Mouse (Mus musculus): ENCODE results near the gene Cby3. TPM values are rescaled to one million over a fixed set of nuclear protein-coding genes. Genes with fewer than 3 reads are reported as not detected.
"Not testable (repeated sequence)": the region's sequence is repeated elsewhere in the genome, so short reads cannot be mapped to it uniquely, and the experiment has no call there.

Cby3 gene
- polyA plus RNA-seq (2016; fragmentation: Nextera tagmentation; extraction: Ambion mirVana), result 0.24 TPM in 1 of 2 replicates, not detected in the other

DNA sequence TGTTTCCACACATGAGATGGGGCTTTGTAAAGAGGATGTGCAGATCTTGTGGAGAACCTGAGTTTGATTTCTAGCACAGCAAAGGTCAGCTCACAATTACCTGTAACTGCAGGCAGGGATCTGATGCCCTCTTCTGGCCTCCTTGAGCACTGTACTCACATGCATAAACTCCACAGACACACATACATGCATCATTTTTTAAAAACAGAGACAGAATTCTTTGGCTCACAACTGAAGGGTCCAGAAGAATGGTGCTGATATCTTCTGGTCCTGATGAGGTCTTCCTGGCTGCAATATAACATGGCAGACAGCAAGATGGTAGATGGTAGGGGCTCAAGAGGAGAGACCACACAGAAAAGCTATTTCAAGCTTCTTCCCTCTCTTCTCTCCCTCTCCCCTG, at the start of gene Cby3:
Gene Cby3 (plus strand): TSS at position 301 of the 400 bp plus-strand sequence.
- Histone ChIP-seq H3K27me3 (ENCODE audit: insufficient read depth, poor library complexity, severe bottlenecking) (peaks cover 18% of the 10 kb centered on the region), H3K4me3 (no peak within 1 kb of the TSS), H3K9me3 (no peaks in the 10 kb centered on the region), H3K4me1 (replicated peaks) (peaks cover 5% of the 10 kb centered on the region), H3K36me3 (no peaks in the 10 kb centered on the region), H3K27ac (no peak within 1 kb of the TSS)
- no peak for DNase-seq (ENCODE audit: low spot score)

DNA sequence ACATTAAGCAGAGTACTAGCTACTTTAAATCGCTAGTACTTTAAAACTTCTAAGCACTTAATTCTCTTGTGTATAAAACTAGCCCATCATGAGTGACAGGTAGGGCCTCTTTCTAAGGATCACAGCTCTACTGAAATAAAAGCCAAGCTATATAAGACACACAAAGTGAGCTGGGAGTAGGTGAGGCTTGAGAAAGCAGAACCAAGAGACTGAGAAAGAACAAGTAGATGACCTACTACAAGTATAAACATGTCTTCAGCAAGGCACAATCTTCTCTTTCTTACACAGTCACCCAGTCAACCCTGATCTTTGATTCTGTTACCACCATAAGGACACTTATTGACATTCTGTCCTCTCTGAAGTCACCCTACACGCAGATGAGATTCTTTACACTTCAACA, 41.5 kb upstream of the Cby3 start:
- 95% methylated on average over 2 of the region's 2 CpGs for WGBS

DNA sequence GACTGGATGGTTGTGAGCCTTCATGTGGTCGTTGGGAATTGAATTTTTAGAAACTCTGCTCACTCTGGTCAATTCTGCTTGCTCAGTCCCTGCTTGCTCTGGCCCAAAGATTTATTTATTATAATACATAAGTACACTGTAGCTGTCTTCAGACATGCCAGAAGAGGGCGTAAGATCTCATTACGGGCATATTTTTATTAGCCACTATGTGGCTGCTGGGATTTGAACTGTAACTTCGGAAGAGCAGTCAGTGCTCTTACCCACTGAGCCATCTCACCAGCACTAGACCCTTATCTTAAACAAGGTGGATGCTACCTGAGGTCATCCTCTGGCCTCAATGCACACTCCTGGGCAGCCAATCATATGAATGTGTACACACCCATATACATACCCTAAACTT, 34.9 kb upstream of the Cby3 start:
- H3K27me3 ChIP-seq (ENCODE audit: insufficient read depth, poor library complexity, severe bottlenecking); H3K27ac ChIP-seq; H3K4me3 ChIP-seq; H3K9me3 ChIP-seq; DNase-seq (ENCODE audit: low spot score): not testable (repeated sequence)
- WGBS, result 86% methylated on average over 4 of the region's 4 CpGs
- Histone ChIP-seq H3K36me3 (peaks cover 50% of the 10 kb centered on the region), H3K4me1 (replicated peaks) (peaks cover 26% of the 10 kb centered on the region)

More for the DNA sequence above, 41.5 kb upstream of the Cby3 start:
- no peaks in the 10 kb centered on the region for H3K9me3 ChIP-seq
- no peak overlapping the region for H3K27ac ChIP-seq
- H3K4me3 ChIP-seq, result no peak overlapping the region
- DNase-seq (ENCODE audit: low spot score), result no peak
- H3K4me1 ChIP-seq (replicated peaks), result no peaks in the 10 kb centered on the region
- H3K36me3 ChIP-seq, result peaks cover 75% of the 10 kb centered on the region
- no peaks in the 10 kb centered on the region for H3K27me3 ChIP-seq (ENCODE audit: insufficient read depth, poor library complexity, severe bottlenecking)

DNA sequence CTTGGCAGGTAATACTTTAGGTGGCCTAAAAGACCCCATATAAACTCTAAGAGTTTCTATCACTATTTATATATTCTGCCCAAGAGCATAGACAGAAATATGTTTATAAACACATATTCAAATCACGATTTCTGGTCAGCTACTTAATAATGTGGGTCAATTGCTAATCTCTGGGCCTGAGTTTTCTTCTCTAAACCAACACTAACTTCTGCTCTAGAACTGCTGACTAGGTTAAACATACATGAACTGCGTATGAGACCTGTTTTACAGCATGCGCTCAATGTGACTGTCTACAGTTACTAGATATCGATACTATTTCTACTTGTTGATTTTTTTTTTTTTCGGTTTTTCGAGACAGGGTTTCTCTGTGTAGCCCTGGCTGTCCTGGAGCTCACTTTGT, 33.0 kb upstream of the Cby3 start:
- H3K36me3 ChIP-seq, result peaks cover 46% of the 10 kb centered on the region
- peaks cover 32% of the 10 kb centered on the region for H3K4me1 ChIP-seq (replicated peaks)
- H3K27me3 ChIP-seq (ENCODE audit: insufficient read depth, poor library complexity, severe bottlenecking), result no peaks in the 10 kb centered on the region
- H3K27ac ChIP-seq, result no peak overlapping the region
- H3K9me3 ChIP-seq, result no peaks in the 10 kb centered on the region
- DNase-seq (ENCODE audit: low spot score), result no peak
- H3K4me3 ChIP-seq, result no peak overlapping the region
- 95% methylated on average over 6 of the region's 6 CpGs for WGBS

DNA sequence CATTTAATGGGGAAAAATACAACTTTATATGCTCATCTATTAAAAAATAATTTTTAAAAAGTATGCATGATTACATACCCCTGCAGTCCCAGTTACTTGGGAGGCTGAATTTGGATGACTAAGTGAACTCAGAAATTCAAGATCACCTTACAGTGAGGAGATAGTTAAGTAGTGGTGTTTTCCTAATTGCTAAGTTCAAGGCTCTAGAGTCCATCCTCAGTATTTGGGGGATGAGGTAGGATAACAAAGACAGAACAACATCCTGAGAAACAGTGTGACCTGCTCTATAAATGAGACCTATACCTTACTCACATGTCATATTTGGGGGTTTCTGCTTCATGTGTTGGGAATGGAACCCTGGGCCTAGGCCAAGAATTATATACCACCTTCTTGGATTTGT, 31.9 kb upstream of the Cby3 start:
- H3K9me3 ChIP-seq, result no peaks in the 10 kb centered on the region
- DNase-seq (ENCODE audit: low spot score), result no peak
- H3K4me1 ChIP-seq (replicated peaks), result peaks cover 38% of the 10 kb centered on the region
- peak overlapping the region; percentile 96; the same call in 1 of the 2 replicates for H3K4me3 ChIP-seq
- peaks cover 35% of the 10 kb centered on the region for H3K36me3 ChIP-seq
- no peaks in the 10 kb centered on the region for H3K27me3 ChIP-seq (ENCODE audit: insufficient read depth, poor library complexity, severe bottlenecking)
- H3K27ac ChIP-seq, result no peak overlapping the region

DNA sequence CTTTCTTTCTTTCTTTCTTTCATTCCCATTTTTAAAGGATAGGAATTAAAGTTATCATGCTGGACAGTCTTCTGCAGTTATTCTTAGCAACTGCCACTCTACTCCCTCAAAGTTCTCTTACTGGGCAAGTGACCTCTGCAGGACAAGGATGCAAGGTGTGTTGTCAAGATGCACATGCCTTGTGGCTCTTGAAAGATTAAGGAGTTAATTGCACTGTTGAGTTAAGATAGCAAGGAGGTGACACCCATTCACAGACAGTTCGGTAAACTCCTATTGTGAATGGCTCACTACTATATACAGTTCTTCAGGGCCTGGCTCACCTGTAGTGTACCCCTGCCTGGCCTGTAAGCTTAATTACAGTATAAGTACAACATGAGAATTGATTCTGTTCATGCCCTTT, 30.4 kb upstream of the Cby3 start:
- no peaks in the 10 kb centered on the region for H3K9me3 ChIP-seq
- no peak overlapping the region for H3K27ac ChIP-seq
- H3K36me3 ChIP-seq, result peaks cover 35% of the 10 kb centered on the region
- DNase-seq (ENCODE audit: low spot score), result no peak
- WGBS, result 65% methylated on average over 1 of the region's 1 CpGs
- peak overlapping the region; percentile 96 for H3K4me3 ChIP-seq
- H3K4me1 ChIP-seq (replicated peaks), result peaks cover 38% of the 10 kb centered on the region
- no peaks in the 10 kb centered on the region for H3K27me3 ChIP-seq (ENCODE audit: insufficient read depth, poor library complexity, severe bottlenecking)

DNA sequence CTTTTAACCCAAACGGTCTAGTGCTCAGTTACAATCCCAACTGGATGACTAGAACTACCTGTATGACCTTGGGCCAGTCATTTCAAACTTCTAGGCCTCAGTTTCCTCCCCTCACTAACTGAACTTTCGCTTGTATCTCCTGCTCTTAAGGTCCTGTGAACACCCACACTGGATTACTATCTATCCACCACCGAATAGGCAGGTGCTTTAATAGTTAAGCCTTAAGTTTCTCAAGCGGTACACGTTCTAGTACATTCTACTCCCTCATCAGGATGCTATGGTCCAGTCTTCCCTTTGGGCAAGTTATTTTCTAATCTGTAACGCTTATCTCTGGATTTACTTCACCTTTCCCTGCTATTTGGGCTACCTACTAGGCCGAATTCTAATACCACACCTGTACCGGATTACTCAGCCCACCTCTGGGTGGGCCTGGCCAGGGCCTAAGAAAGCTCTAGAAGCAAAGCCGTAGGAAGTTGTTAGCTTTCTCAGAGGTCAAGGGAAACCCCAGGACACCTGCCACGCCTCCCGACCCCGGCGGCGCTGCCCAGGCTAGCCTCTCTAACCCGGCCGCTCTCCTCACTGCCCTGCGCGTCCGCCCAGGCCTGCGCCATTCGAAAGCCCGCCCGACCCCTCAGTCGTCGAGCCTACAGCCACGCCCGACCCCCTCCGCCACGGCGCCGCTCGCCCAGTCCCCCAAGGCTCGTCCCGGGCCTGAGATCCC, 29.4 kb upstream of the Cby3 start:
- H3K36me3 ChIP-seq, result peaks cover 28% of the 10 kb centered on the region
- peak overlapping the region; percentile 100 for H3K27ac ChIP-seq
- H3K9me3 ChIP-seq, result no peaks in the 10 kb centered on the region
- peak overlapping the region; percentile 96 for H3K4me3 ChIP-seq
- no peaks in the 10 kb centered on the region for H3K27me3 ChIP-seq (ENCODE audit: insufficient read depth, poor library complexity, severe bottlenecking)
- WGBS, result 2% methylated on average over 34 of the region's 34 CpGs
- no peak for DNase-seq (ENCODE audit: low spot score)
- H3K4me1 ChIP-seq (replicated peaks), result peaks cover 38% of the 10 kb centered on the region

DNA sequence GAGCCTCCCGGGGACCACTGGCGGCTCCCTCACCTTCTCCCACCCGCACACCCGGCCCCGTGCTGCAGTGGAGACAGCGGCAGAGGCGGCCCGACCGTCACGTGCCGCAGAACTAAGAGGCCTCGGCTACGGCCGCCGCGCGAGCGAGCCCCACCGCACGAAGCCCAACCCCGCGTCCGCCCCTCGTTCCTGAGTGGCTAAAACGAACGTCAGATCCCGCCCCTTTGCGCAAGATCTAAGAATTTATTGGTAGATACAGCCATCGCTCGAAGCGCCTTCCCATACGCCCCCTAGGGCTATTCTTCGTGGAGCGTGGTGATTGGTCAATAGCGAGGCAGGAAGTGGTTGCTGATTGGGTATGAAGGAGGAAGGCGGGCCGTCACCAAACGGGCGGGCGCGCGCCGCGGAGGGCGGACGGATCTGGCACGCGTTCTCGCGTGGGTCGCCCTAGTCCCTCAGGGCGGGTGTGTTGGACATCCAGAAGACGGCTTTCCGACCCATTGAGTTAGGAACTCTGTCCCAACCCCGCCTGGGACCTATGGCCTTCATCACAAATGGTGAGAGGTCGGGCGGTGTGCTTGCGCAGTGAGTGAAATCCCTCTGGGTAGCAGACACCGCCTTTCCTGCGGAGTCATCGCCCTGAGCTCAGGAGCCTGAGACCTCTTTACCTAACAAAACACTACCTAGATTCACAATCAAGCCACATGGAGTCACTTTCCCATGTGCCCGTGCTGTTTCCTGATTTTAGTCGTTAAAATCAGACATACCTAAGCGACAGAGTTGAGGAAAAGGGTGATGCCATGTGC, 28.6 kb upstream of the Cby3 start, which contains the start of gene Canx:
Gene Canx (minus strand): TSS at position 178 of the 806 bp plus-strand sequence.
- H3K4me3 ChIP-seq, result peak within 1 kb of the TSS; percentile 96
- peak within 1 kb of the TSS; percentile 100 for H3K27ac ChIP-seq
- H3K36me3 ChIP-seq, result peaks cover 23% of the 10 kb centered on the region
- no peaks in the 10 kb centered on the region for H3K9me3 ChIP-seq
- no peaks in the 10 kb centered on the region for H3K27me3 ChIP-seq (ENCODE audit: insufficient read depth, poor library complexity, severe bottlenecking)
- peak; percentile 99 for DNase-seq (ENCODE audit: low spot score)
- WGBS, result under 1% methylated on average over 64 of the region's 64 CpGs
- peaks cover 38% of the 10 kb centered on the region for H3K4me1 ChIP-seq (replicated peaks)

DNA sequence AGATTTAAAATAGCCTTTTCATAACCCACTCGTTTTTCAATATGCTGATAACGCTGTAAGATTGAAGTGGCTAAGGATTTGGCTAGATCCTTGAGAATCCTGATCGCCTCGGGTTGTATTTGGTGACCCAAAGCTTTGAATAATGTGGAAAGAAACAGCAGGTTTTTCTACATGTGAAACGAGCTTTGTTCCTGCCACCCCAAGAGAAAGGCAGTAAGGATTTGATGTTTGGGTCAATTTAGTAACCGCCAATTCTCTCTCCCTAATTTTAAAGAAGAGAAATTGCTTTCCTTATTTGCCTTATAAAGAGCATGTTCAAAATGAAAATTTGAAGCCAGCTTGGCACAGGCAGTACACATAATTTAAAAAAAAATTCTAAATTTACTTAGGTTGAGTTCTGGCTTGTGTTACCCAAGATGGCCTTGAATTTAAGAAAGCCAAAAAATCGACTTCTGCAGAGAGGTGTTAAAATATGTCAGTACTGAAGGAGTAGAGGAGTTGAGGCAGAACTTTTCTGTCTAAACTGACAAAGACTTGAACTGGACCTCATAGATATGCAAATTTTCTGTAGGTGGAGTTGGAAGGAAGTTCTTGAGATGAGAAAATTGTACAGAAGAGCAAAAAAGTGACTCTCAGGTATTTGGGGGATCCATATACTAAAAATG, 27.8 kb upstream of the Cby3 start:
- Histone ChIP-seq H3K4me1 (replicated peaks) (peaks cover 38% of the 10 kb centered on the region), H3K4me3 (peak overlapping the region; percentile 96), H3K27me3 (ENCODE audit: insufficient read depth, poor library complexity, severe bottlenecking) (no peaks in the 10 kb centered on the region), H3K27ac (peak overlapping the region; percentile 100), H3K36me3 (peaks cover 23% of the 10 kb centered on the region), H3K9me3 (no peaks in the 10 kb centered on the region)
- WGBS, result 9% methylated on average over 7 of the region's 7 CpGs
- DNase-seq (ENCODE audit: low spot score), result no peak

DNA sequence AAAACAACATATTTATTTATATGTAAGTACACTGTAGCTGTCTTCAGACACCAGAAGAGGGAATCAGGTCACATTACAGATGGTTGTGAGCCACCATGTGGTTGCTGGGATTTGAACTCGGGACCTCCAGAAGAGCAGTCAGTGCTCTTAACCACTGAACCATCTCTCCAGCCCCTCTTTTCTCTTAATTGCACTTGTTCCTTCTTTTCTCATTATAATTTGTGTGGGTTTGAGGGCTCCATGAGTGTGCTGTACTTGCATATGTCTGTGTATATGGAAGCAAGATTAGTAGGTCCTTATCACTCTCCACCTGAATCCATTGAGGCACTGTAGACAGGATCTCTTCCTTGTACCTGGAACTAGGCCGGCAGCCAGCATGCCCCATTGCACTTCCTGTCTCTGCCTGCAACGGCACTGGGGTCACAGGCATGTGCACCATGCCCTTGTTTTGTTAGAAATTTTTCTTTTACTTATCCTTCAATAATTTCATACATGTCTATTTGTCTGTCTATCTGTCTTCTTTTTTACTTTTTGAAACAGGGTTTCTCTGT, 26.1 kb upstream of the Cby3 start:
- Histone ChIP-seq H3K27ac (no peak overlapping the region), H3K36me3 (peaks cover 20% of the 10 kb centered on the region), H3K4me1 (replicated peaks) (peaks cover 23% of the 10 kb centered on the region), H3K4me3 (no peak overlapping the region), H3K9me3 (no peaks in the 10 kb centered on the region), H3K27me3 (ENCODE audit: insufficient read depth, poor library complexity, severe bottlenecking) (no peaks in the 10 kb centered on the region)
- DNase-seq (ENCODE audit: low spot score), result no peak
- 90% methylated on average over 3 of the region's 3 CpGs for WGBS

DNA sequence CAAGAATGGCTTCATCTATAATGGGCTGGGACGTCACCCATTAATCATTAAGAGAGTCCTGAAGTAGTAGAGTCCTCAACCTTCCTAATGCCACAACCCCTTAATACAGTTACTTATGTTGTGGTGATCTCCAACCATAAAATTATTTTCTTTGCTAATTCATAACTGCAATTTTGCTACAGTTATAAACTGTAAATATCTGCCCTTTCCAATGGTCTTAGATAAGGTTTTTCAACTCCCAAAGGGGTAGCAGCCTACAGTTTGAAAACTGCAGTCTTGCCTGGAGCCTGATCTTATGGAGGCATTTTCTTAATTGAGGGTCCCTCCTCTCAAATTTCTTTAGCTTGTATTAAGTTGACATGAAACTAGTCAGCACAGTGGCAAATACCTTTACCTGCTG, 24.9 kb upstream of the Cby3 start:
- Histone ChIP-seq H3K27me3 (ENCODE audit: insufficient read depth, poor library complexity, severe bottlenecking) (no peaks in the 10 kb centered on the region), H3K4me1 (replicated peaks) (peaks cover 12% of the 10 kb centered on the region), H3K4me3 (no peak overlapping the region), H3K9me3 (no peaks in the 10 kb centered on the region), H3K27ac (no peak overlapping the region), H3K36me3 (peaks cover 13% of the 10 kb centered on the region)
- 91% methylated on average over 1 of the region's 1 CpGs for WGBS
- DNase-seq (ENCODE audit: low spot score), result no peak

DNA sequence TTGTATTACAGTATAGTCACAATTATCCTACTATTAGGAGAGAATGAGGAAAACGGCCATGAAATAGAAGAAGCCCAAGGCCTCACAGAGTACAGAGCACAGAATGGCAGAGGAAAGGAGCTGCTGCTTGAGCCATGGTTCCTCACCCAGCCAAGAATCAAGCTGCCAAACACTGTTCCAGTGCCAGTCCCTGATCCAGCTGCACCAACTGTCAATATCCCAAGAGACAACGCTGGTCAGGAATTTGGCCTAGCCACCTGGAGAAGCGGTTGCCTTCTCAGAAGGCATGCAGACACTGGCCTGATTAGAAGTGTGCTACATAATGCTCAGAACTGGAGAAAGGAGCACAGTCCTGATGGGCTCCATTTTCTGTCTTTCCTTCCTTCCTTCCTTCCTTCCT, 21.1 kb upstream of the Cby3 start:
- 90% methylated on average over 3 of the region's 3 CpGs for WGBS
- no peaks in the 10 kb centered on the region for H3K4me1 ChIP-seq (replicated peaks)
- no peak for DNase-seq (ENCODE audit: low spot score)
- H3K9me3 ChIP-seq, result no peaks in the 10 kb centered on the region
- H3K27ac ChIP-seq, result no peak overlapping the region
- H3K27me3 ChIP-seq (ENCODE audit: insufficient read depth, poor library complexity, severe bottlenecking), result no peaks in the 10 kb centered on the region
- peaks cover 11% of the 10 kb centered on the region for H3K36me3 ChIP-seq
- no peak overlapping the region for H3K4me3 ChIP-seq

Measured in hindbrain, embryonic 10.5 days (tissue).